12 mouse cellular contexts compared by ENCODE assay signal in genomic region chr12:101985110-101985509, GRCm38 (mm10). TPM values are rescaled to one million over a fixed set of nuclear protein-coding genes. Genes with fewer than 3 reads are reported as not detected.
DNase-seq lines count a peak whose midpoint lies in the region; ATAC-seq and TF ChIP-seq lines count a peak whose summit lies in the region.
"Had no signal": no experiment of that assay in that cellular context is flagged by ENCODE, and none has a peak within 500 bp of the region (broad histone marks: within the 10 kb centered on the region; RNA-seq: fewer than 3 reads in every experiment).

No protein-coding gene starts in this region.

- H3K9me3 ChIP-seq in liver, embryonic 14.5 days (ENCODE audit: control insufficient read depth, low read length) = no peaks in the 10 kb centered on the region
- H3K9me3 ChIP-seq: G1E; liver, embryonic 13.5 days had no signal

- DNase-seq in gastrocnemius, adult 2 months = no peak
- no peak for DNase-seq in gastrocnemius, adult 18-20 months (ENCODE audit: low spot score)
- DNase-seq in liver, embryonic 14.5 days (ENCODE audit: low read depth in 3 of 3, low spot score in 3 of 3) = no peak
- DNase-seq in liver = no peak
- DNase-seq in embryo, embryonic 10.5 days (ENCODE audit: low spot score) = peak; percentile 32
- peak; percentile 41 for DNase-seq in retina, postnatal 1 day
- DNase-seq in urinary bladder, postnatal 25 days (ENCODE audit: low spot score) = no peak
- DNase-seq in ovary, postnatal 10 days (ENCODE audit: low spot score) = no peak
- DNase-seq: cerebellum, adult 11-12 months; kidney, adult 2 months; liver, embryonic 13.5 days had no signal

- H3K4me2 ChIP-seq in liver, embryonic 14.5 days (ENCODE audit: low read depth) = no peak overlapping the region
- H3K4me2 ChIP-seq: liver, embryonic 13.5 days had no signal

- no peak for ATAC-seq in liver, embryonic 14.5 days (ENCODE audit: insufficient read depth)

- no peak overlapping the region for H3K9ac ChIP-seq in liver, embryonic 14.5 days (replicated peaks)
- H3K9ac ChIP-seq: liver, embryonic 13.5 days had no signal

- H3K36me3 ChIP-seq in liver, embryonic 14.5 days (replicated peaks; ENCODE audit: control insufficient read depth, insufficient read depth, low read depth) = peaks cover 70% of the 10 kb centered on the region

- H3K27ac ChIP-seq in gastrocnemius, adult 2 months = no peak overlapping the region
- H3K27ac ChIP-seq in liver, embryonic 14.5 days = no peak overlapping the region
- H3K27ac ChIP-seq: liver, embryonic 13.5 days had no signal

- TF ChIP-seq EP300 in liver, embryonic 14.5 days (IDR thresholded peaks at IDR 0.05; ENCODE audit: low read depth) = no peak

- no peaks in the 10 kb centered on the region for H3K27me3 ChIP-seq in liver, embryonic 14.5 days (ENCODE audit: control insufficient read depth, insufficient read depth, low read length)
- H3K27me3 ChIP-seq: liver, embryonic 13.5 days had no signal

- intact Hi-C loops in gastrocnemius, adult 2 months (cut with DNase I) = loop anchor here (5.0 kb wide), 1 partner anchor 402 kb away; no protein-coding TSS in a partner anchor

- peak; percentile 45 for TF ChIP-seq CTCF in gastrocnemius, adult 2 months (IDR thresholded peaks at IDR 0.05)
- TF ChIP-seq CTCF in liver, embryonic 14.5 days (IDR thresholded peaks at IDR 0.05; ENCODE audit: low read depth) = peak; percentile 26; the same call in 1 of the 2 replicates

- 54% methylated on average over 3 of the region's 3 CpGs for WGBS in liver, embryonic 14.5 days (ENCODE audit: insufficient replicate concordance)

- peaks cover 3 to 4% of the 10 kb centered on the region in 2 experiments for H3K4me1 ChIP-seq in liver, embryonic 14.5 days (replicated peaks; ENCODE audit: control insufficient read depth in 2 of 2, insufficient read depth in 2 of 2, low read length in 1 of 2)

- H3K4me3 ChIP-seq in gastrocnemius, adult 2 months = no peak overlapping the region
- no peak overlapping the region for H3K4me3 ChIP-seq in liver, embryonic 14.5 days (ENCODE audit: insufficient read depth in 1 of 2, low read depth in 2 of 2, low read length in 2 of 2)
- H3K4me3 ChIP-seq: liver, embryonic 13.5 days had no signal

RNA-seq across cellular contexts. Expression of gene Cpsf2, which starts 9.3 kb away (rescaled TPM):
- 10 to 100 TPM in 1 of 2 experiments, 1 to 10 TPM in 1; 9.7 to 11.1 TPM for total RNA-seq in gastrocnemius, adult 2 months (2021)
- 10 to 100 TPM in 1 of 2 experiments, 1 to 10 TPM in 1; 10.0 to 10.2 TPM for total RNA-seq in gastrocnemius, adult 18-20 months (2021)
- 6.3 and 10.1 TPM in 2 replicates for polyA plus RNA-seq in liver, embryonic 14.5 days (2012; rRNA removed)
- polyA plus RNA-seq in liver, embryonic 14.5 days (2014; fragmentation: Nextera tagmentation; extraction: Ambion mirVana) = 21.1 and 23.2 TPM in 2 replicates

RNA-seq across cellular contexts. Expression of gene Atxn3, which starts 27.1 kb away (rescaled TPM):
- total RNA-seq in gastrocnemius, adult 2 months (2021) = 1 to 10 TPM; 3.4 to 5.8 TPM
- 1 to 10 TPM; 4.4 to 4.8 TPM for total RNA-seq in gastrocnemius, adult 18-20 months (2021)
- 3.8 and 5.5 TPM in 2 replicates for polyA plus RNA-seq in liver, embryonic 14.5 days (2012; rRNA removed)
- 9.9 and 11.1 TPM in 2 replicates for polyA plus RNA-seq in liver, embryonic 14.5 days (2014; fragmentation: Nextera tagmentation; extraction: Ambion mirVana)

Comparison
In these comparisons a context has a peak if more than half of its experiments do, and no peak if none do; other contexts are left out.
1. DNase-seq: peak in embryo, embryonic 10.5 days (single experiment) and retina, postnatal 1 day (single experiment); none in gastrocnemius, adult 2 months (single experiment), gastrocnemius, adult 18-20 months (single experiment), liver, embryonic 14.5 days (0 of 3), liver (single experiment), urinary bladder, postnatal 25 days (single experiment) and ovary, postnatal 10 days (single experiment).